Comparison of ENCODE assay signal across 26 mouse cellular contexts in genomic region chr2:160996987-160997763, GRCm38 (mm10).
A peak's percentile ranks its signal among the peaks of the same experiment; 100 is the strongest.
DNase-seq lines count a peak whose midpoint lies in the region; ATAC-seq and TF ChIP-seq lines count a peak whose summit lies in the region.
"Had no signal": no experiment of that assay in that cellular context is flagged by ENCODE, and none has a peak within 500 bp of the region (broad histone marks: within the 10 kb centered on the region; RNA-seq: fewer than 3 reads in every experiment).

No protein-coding gene starts in this region.

- TF ChIP-seq EP300 in liver, embryonic 14.5 days (IDR thresholded peaks at IDR 0.05; ENCODE audit: low read depth): no peak

- no peak overlapping the region for H3K9ac ChIP-seq in liver, embryonic 14.5 days (replicated peaks)
- H3K9ac ChIP-seq: embryonic facial prominence, embryonic 13.5 days; forebrain, embryonic 12.5 days; forebrain, embryonic 15.5 days; hindbrain, embryonic 13.5 days had no signal

- H3K9me3 ChIP-seq in liver, embryonic 14.5 days (ENCODE audit: control insufficient read depth, low read length): no peaks in the 10 kb centered on the region
- H3K9me3 ChIP-seq: embryonic facial prominence, embryonic 13.5 days; forebrain, embryonic 12.5 days; forebrain, embryonic 15.5 days; hindbrain, embryonic 10.5 days; hindbrain, embryonic 13.5 days had no signal

- H3K27me3 ChIP-seq in liver, embryonic 14.5 days (ENCODE audit: control insufficient read depth, insufficient read depth, low read length): no peaks in the 10 kb centered on the region
- H3K27me3 ChIP-seq: embryonic facial prominence, embryonic 13.5 days; forebrain, embryonic 12.5 days; forebrain, embryonic 15.5 days; hindbrain, embryonic 13.5 days had no signal

- H3K4me2 ChIP-seq in liver, embryonic 14.5 days (ENCODE audit: low read depth): no peak overlapping the region
- H3K4me2 ChIP-seq: embryonic facial prominence, embryonic 13.5 days; forebrain, embryonic 12.5 days; forebrain, embryonic 15.5 days; heart, embryonic 11.5 days; hindbrain, embryonic 13.5 days had no signal

- DNase-seq in heart, adult 11 months: peak; percentile 80
- no peak for DNase-seq in heart, postnatal 25 days (ENCODE audit: low spot score)
- no peak for DNase-seq in liver, embryonic 14.5 days (ENCODE audit: low read depth in 3 of 3, low spot score in 3 of 3)
- no peak for DNase-seq in liver
- no peak for DNase-seq in embryo, embryonic 9.5 days (ENCODE audit: extremely low spot score)
- DNase-seq in adrenal gland, postnatal 10 days: no peak
- DNase-seq: adrenal gland, adult 2 months; adrenal gland, postnatal 25 days; cerebellum, adult 11-12 months; cerebellum, adult 8-10 months; cerebellum, postnatal 10 days; cerebellum, postnatal 36 days; embryo, embryonic 11 days; gastrocnemius, postnatal 10 days; gastrocnemius, postnatal 36 days; heart, postnatal 36 days had no signal

- no peaks in the 10 kb centered on the region for H3K36me3 ChIP-seq in liver, embryonic 14.5 days (replicated peaks; ENCODE audit: control insufficient read depth, insufficient read depth, low read depth)

- peaks cover 0 to 2% of the 10 kb centered on the region in 2 experiments; a peak in 1 of 4 replicates for H3K4me1 ChIP-seq in liver, embryonic 14.5 days (replicated peaks; ENCODE audit: control insufficient read depth in 2 of 2, insufficient read depth in 2 of 2, low read length in 1 of 2)
- H3K4me1 ChIP-seq: embryonic facial prominence, embryonic 13.5 days; forebrain, embryonic 12.5 days; forebrain, embryonic 15.5 days; hindbrain, embryonic 10.5 days had no signal

- TF ChIP-seq CTCF in liver, embryonic 14.5 days (IDR thresholded peaks at IDR 0.05; ENCODE audit: low read depth): no peak

- H3K4me3 ChIP-seq in liver, embryonic 14.5 days (ENCODE audit: insufficient read depth in 1 of 2, low read depth in 2 of 2, low read length in 2 of 2): no peak overlapping the region
- H3K4me3 ChIP-seq: embryonic facial prominence, embryonic 13.5 days; forebrain, embryonic 12.5 days; forebrain, embryonic 15.5 days; hindbrain, embryonic 10.5 days; hindbrain, embryonic 13.5 days had no signal

- 0 out of 2 replicates have a peak, but pooled peaks have one; percentile 6 for ATAC-seq in liver, embryonic 14.5 days (ENCODE audit: insufficient read depth)
- peak; percentile 46; the same call in 1 of the 2 replicates for ATAC-seq in erythroid progenitor cell, adult 5-6 weeks (replicated peaks; ENCODE audit: low FRiP score, poor library complexity, severe bottlenecking)
- ATAC-seq in monocyte, adult 5-6 weeks (replicated peaks; ENCODE audit: insufficient number of reproducible peaks, low FRiP score, low TSS enrichment, poor library complexity, severe bottlenecking): 0 out of 2 replicates have a peak, but pooled peaks have one; percentile 31
- ATAC-seq: CD4-positive, CD25-positive, alpha-beta regulatory T cell, adult 4 months; forebrain, embryonic 15.5 days; hindbrain, embryonic 16.5 days had no signal

- intact Hi-C loops in heart, postnatal 25 days (cut with DNase I): no loop called here

- H3K27ac ChIP-seq in liver, embryonic 14.5 days: no peak overlapping the region
- H3K27ac ChIP-seq: embryonic facial prominence, embryonic 13.5 days; forebrain, embryonic 12.5 days; forebrain, embryonic 15.5 days; hindbrain, embryonic 10.5 days; hindbrain, embryonic 13.5 days had no signal

- 78% methylated on average over 6 of the region's 6 CpGs for WGBS in liver, embryonic 14.5 days (ENCODE audit: insufficient replicate concordance)
